Mouse (Mus musculus) brain, embryonic 14.5 days (tissue): ENCODE measurements at regions not wholly inside any gene's neighbourhood (a gene's known extent, or its start where the extent isn't known, plus 50 kb on each side); places are given as distances from the start of the nearest gene placed in this dataset.

Source experiments
- CTCF ChIP-seq: fragments of 200-500 bp; IDR thresholded peaks from 2 replicates; pipeline ENCODE4 v1.5.1; 2012; ENCODE audit warnings: inconsistent platforms, mild to moderate bottlenecking, moderate library complexity, borderline replicate concordance; ENCODE audit not compliant: insufficient read depth, insufficient read length; ENCODE audit errors: extremely low read depth
- POLR2A ChIP-seq: fragments of 200-500 bp; IDR thresholded peaks from 2 replicates; pipeline ENCODE4 v1.6.1; 2012; ENCODE audit warnings: mild to moderate bottlenecking, inconsistent platforms, borderline replicate concordance; ENCODE audit not compliant: poor library complexity, insufficient read depth, insufficient read length, severe bottlenecking; ENCODE audit errors: extremely low read depth

DNA sequence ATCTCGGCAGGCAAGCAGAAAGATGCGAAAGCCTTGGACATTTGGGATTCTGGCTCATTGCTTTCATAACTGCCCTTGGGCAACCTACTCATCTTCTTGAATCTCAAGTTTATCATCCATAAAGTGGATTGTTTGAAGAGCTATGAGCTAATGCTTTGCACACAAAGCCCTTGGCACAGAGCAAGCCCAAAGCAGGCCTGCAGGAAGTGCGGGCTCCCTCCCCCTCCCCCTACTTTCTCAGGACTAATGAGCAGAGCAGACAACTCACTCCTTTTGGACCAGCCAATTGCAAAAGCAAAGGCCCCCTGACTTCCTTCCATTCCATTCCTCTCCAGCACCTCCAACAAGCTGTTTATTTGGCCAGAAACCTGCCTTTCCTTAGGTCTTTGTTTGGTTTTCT lies 123.1 kb upstream of the Syt6 start:
- TF ChIP-seq POLR2A (no peak), CTCF (no peak)
